Mouse (Mus musculus) common myeloid progenitor, adult 5-6 weeks (primary cell): ENCODE measurements around the gene Raph1. TPM values are rescaled to one million over a fixed set of nuclear protein-coding genes. Genes with fewer than 3 reads are reported as not detected.
A peak's percentile ranks its signal among the peaks of the same experiment; 100 is the strongest.

Source experiments
- ATAC-seq: replicated peaks from 2 replicates; pipeline ENCODE4 v1.8.0; 2016; ENCODE audit warnings: low read depth, mild to moderate bottlenecking, moderate TSS enrichment, inconsistent platforms; ENCODE audit not compliant: poor library complexity, severe bottlenecking
- total RNA-seq: library from RNA; stranded (forward); fragments of 200-1000, 187-1606 nt; gene quantifications from 2 replicates; pipeline ENCODE4 v1.2.3, GENCODE M21; 2017

Gene Raph1
- total RNA-seq, 1 experiment from 2014 or later, result 4.8 TPM

- no peak for ATAC-seq
Measured at GRCm38 (mm10) chr1:60565931-60566630, 823 bp downstream of the Raph1 start.

DNA sequence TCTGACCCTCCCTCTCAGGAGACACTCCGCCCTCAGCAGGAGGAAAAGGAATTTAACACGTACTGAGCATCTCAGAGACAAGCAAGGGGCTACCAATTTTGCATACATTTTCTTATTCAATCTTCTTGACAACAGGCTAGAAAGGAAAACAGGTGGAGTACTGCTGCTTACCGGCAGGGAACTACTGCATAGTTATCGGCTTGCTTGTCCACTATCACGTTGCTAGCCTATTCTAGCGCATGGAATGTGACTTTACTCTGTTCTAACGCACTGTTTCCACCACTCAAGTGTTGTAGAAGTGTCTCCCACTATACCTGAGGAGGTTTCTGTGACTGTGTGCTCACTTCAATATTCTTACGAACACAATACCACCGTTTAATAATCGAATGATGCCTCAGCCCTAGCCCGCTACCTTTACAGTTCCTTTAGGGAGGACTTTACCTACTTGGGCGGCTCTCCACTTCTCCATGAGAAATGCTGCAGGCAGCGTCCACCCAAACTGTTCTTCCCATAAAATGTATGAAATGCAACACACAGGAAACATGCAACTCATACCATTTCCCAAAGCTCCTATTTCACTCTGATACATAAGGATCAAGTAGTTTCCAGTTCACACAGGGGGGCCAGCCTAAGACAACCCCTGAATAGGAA, 1.5 kb downstream of the Raph1 start:
- ATAC-seq, result peak; percentile 59; the same call in 1 of the 2 replicates

DNA sequence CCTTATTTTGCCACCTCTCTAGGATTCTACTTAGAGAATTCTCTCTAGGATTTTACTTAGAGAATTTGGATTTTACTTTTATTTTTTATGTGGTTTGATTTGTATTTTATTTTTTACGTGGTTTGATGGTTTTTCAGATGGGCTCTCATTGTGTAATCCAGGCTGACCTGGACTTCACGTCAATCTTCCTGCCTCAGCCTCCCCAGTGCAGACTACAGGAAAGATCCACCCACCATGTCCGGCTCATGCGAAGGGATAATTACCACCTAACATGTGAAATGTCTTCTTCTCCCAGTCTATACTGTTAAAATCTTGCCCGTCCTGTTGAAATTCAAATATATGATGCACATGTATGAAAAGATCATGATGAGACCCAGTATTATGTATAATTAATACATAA, 2.2 kb downstream of the Raph1 start:
- no peak for ATAC-seq

DNA sequence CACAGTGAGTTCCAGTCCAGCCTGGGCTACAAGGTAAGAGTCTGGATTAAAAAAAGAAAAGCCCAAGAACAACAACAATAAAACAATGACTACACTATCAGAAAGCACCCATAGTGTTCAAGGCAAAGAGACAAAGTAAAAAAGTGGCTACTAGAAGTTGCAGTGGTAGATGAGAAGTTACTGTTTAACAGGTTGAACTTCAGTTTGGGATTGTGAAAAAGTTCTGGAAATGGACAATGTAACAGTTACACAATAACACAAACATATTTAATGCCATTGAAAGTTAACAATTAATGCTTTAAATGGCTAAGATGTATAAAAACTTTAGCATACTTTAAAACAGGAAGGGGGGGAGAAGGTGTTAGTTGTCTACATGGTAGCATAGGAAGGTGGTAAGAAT, 3.9 kb downstream of the Raph1 start:
- no peak for ATAC-seq

GRCm38 (mm10) chr1:60543681-60544080, 23.2 kb downstream of the Raph1 start:
- no peak for ATAC-seq

- ATAC-seq, result no peak
Measured at GRCm38 (mm10) chr1:60539272-60539671, 27.6 kb downstream of the Raph1 start.

GRCm38 (mm10) chr1:60534932-60535331, 32.0 kb downstream of the Raph1 start:
- peak; percentile 71 for ATAC-seq

GRCm38 (mm10) chr1:60530636-60531035, 36.3 kb downstream of the Raph1 start:
- ATAC-seq, result peak; percentile 65

- no peak for ATAC-seq
Measured at GRCm38 (mm10) chr1:60530107-60530506, 36.8 kb downstream of the Raph1 start.

DNA sequence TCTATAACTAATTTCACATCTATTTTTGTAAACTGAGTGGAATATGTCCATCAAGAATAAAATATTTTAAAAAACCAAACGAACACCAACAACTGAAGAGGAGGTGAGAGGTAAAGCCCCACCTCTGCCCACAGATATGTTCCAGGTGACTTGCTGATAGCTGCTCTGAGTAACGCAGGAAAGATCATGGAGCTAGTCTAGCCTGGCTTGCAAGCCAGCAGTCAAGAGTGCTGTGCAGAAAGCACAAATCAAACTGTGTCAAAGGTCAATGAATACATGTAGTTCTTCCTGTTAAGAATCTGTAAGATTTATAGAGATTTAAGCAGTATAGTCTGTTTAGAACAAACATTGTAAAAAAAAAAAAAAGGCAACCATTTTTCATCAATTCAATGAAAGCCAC, 56.3 kb downstream of the Raph1 start:
- no peak for ATAC-seq

GRCm38 (mm10) chr1:60503456-60503855, 63.4 kb downstream of the Raph1 start:
- ATAC-seq, result 0 out of 2 replicates have a peak, but pooled peaks have one; percentile 32

- ATAC-seq, result no peak
Measured at GRCm38 (mm10) chr1:60493421-60493820, 73.5 kb downstream of the Raph1 start.

DNA sequence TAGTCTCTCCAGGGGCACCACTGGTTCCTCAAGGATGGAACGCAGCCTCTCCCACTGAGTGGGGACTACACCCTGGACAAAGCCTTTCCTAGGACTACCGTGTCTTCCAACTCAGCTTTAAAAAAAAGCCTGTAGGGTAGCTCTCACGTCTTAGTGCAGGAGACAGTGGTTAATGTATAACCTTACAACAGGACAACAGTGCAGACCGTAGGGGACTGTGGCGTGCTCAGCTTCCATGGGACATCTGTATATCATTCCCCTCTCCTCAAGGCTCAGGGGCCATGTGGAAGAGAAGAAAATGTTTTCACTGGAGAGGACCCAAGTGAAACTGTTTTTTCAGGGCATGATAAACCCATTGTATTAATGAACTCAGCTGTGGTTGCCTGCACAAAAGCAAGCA, 74.5 kb downstream of the Raph1 start:
- ATAC-seq, result no peak

GRCm38 (mm10) chr1:60490510-60490909, 76.4 kb downstream of the Raph1 start:
- ATAC-seq, result no peak

DNA sequence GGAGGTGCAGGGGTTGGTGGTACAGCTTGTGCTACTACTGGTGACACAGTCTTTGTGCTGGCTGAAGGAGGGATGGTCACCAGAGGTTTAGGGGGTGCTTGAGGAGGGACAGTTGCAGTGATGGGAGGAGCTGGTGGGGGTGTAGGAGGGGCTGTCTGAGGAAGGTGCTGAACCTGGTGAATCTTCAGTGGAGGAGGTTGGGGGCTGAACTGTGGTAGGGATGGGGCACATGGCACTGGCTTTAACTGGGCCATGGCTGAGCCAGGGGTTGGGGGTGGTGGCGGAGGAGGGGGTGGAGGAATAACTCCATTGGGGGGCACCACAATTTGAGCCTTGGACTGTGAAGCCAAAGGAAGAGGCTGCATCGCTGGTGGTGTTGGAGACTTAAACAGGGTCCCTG, 77.2 kb downstream of the Raph1 start:
- ATAC-seq, result no peak

DNA sequence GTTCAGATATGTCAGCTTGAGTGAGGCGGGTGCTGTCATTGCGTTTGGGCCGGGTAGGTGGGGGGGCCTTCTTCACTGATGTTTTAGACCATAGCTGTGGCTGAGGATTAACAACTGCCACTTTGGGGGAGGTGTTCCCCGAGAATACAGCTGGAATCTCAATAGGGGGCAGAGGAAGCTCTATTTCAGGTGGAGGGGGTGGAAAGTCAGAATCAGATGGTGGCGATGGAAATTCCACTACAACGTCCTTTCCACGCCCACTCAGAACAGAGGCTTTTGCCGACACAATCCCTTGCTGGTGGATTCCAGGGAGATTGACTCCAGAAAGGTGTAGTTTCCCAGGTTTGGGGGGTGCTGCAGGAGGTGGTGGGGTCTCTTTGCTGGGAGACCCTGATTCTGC, 78.3 kb downstream of the Raph1 start:
- ATAC-seq, result no peak

- ATAC-seq, result no peak
Measured at GRCm38 (mm10) chr1:60485649-60486048, 81.3 kb downstream of the Raph1 start.

DNA sequence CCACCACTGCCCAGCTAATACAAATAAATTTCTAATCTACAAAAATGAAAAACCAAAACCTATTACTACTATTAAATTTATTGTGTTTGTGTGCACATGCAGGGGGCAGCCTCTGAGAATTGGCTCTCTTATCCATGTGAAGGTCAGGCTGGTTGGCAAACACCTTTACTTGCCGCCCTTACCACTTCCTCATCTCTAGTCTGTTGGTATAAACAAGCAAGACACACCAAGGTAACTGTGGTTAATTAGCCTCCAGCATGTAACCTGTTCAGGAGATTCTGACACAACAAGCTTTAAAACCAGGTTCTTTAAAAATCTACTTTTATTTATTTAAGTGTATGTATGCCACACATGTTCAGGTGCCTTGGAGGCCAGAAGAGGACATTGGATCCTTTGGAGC, 84.0 kb downstream of the Raph1 start:
- no peak for ATAC-seq

DNA sequence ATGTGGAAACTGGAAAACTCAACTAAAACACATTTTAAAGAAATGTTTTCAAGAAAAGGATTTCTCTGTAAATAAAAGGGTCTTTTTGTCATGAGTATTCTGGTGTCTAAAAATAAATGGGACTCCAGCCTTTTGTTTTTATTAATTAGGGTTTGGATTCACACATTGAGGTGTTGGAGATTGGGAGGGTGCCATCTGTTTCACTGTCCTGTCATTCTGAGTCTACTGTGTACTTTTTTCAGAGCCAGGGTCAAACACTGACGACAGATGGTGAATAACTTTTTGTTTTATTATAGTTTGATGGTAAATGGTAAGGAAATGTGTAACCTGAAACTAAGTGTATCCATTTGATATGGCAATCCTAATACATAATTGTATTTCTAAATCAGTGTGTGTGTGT, 85.3 kb downstream of the Raph1 start:
- no peak for ATAC-seq

DNA sequence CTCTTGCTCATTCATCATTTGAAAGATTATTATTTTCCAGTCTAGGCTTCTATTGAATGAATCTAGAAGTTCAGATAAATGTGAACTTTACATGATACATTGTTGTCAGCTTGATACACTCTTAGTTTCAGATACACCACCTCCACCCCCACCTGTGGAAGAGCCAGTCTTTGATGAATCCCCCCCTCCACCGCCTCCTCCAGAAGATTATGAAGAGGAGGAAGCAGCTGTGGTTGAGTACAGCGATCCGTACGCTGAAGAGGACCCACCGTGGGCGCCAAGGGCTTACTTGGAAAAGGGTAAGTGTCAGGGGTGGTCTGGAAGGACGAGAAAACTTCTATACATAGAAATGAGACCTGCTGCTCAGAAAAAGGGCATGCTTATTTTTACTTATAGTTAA, 96.4 kb downstream of the Raph1 start:
- ATAC-seq, result no peak

- ATAC-seq, result no peak
Measured at GRCm38 (mm10) chr1:60469491-60469890, 97.4 kb downstream of the Raph1 start.

DNA sequence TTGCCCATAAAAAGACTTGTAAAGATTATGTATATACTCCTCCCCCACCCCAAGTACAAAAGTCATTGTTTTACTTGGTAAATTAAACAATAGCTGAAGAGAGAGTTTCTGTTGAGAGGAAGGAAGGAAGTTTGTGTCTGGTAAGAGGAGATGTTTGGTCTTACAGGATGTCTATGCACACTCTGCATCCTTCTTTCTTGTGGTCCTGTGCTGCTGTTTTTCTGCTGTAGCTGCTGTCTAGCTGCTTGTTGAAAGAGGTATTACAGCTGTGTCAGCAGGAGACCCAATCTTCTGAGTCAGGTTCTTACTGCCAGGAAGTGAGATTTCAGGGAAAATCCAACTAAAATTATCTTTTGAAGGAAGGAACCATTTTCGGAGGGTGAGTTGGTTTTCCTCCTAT, 106.3 kb downstream of the Raph1 start:
- ATAC-seq, result no peak; the same call in 1 of the 2 replicates
